Mouse (Mus musculus): ENCODE data around the gene Idh2.
A peak's percentile ranks its signal among the peaks of the same experiment; 100 is the strongest.

The Idh2 gene

DNA sequence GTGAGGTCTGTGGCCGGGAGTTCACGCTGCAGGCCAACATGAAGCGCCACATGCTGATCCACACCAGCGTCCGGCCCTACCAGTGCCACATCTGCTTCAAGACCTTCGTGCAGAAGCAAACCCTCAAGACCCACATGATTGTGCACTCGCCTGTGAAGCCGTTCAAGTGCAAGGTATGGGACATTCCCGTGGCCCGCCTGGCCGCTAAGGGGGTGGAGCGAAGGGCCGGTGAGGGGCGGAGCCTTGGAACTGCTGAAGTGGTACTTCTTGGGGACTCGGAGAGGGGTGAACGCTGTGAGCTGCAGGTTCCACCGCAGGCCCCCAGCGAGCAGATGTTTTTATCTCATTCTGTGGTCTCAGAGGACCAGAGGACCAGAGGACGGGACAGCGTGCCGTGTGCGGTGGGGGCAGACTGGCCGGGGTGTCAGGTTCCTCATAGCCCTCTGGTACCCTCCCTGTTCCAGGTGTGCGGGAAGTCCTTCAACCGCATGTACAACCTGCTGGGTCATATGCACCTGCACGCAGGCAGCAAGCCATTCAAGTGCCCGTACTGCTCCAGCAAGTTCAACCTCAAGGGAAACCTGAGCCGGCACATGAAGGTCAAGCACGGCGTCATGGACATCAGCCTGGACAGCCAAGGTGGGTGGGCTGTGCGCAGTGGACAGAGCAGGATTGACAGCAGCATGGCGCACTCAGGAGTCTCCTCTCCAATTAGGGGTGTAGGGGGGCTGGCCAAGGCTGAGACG is 29.0 kb downstream of the Idh2 start:
- no peak for DNase-seq (ENCODE audit: low read depth, low spot score)

DNA sequence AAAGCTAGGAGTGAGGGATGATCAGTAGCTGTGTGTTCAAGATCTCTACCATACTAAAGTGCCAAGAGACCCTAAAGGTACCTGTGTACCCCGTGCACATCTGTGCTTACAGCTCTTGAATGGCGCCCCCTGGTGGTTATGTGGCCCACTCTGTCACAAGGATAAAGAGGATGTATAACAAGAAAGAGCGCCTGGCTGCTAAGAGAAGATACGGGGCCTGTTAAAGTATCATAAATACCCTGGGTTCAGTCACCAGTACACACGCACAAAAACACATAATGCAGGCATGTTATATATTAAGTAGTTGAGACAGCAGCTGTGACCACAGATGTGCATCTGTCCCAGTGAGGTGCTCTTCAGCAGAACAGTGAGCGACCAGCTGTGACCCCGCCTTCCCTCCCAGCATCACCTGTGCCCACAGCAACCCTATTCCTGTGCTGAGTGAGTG is 30.7 kb downstream of the Idh2 start:
- DNase-seq (ENCODE audit: low read depth, low spot score): peak; percentile 79

DNA sequence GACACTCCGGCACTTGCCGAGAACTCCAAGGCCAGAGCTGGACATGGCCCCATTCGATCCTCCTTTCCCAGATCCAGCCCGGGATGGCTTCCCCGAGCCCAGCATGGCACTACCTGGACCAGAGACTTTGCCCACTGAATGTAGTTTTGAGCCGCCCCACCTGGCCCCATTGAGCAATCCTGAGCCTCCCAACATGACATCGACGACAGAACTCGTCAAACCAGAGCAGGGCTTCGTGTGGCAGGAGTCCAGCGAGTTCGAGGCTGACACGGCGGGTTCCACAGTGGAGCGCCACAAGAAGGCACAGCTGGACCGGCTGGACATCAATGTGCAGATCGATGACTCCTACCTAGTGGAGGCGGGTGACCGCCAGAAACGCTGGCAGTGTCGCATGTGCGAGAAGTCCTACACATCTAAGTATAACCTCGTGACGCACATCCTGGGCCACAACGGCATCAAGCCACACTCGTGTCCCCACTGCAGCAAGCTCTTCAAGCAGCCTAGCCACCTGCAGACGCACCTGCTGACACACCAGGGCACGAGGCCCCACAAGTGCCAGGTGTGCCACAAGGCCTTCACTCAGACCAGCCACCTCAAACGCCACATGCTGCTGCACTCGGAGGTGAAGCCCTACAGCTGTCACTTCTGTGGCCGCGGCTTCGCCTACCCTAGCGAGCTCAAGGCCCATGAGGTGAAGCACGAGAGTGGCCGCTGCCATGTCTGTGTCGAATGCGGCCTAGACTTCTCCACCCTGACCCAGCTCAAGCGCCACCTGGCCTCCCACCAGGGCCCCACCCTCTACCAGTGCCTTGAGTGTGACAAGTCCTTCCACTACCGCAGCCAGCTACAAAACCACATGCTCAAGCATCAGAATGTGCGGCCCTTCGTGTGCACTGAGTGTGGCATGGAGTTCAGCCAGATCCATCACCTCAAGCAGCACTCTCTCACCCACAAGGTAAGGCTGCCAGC is 33.3 kb downstream of the Idh2 start:
- DNase-seq (ENCODE audit: low read depth, low spot score): no peak

DNA sequence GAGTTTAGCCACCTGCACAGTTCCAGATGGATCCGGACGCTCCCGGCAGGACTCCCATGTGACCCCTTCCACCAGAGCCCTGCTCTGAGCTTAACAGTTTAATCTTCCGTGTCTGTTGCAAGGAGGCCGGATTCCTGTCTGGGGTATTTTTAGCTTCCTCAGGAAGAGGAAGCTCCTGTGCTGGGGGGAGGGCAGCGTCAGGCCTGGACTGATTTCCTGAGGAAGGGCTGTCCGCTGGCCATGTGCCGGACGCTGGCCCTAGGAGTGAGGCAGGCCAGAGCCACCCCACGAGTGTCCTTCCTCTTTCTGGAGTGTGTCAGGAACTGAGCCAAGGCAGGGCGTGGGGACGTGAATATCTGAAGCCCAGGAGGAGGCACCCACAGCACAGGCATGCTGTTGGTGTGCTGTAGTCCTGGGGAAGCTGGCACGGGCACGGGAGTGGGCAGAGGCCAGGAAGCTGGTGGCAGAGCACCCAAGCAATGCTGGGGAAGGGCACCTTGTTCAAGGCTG is 36.3 kb downstream of the Idh2 start:
- DNase-seq (ENCODE audit: low read depth, low spot score): peak; percentile 49

DNA sequence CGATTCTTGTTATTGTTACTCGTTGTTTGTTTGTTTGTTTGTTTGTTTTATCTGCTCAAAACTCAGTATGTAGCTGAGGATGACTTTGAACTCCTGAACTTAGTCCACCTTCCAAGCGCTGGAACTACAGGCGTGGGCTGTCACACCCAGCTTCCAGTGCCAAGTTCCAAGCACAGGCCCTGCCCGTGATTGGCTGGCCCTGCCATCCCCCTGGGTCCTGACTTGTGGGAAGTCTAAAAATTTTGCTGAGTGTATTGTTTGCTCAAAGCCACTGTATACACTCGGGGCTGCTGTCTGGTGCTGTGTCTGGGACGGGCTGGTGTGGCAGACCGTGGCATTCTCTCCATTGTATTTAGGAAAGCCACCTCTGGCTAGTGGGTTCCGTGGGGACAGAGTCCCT is 37.4 kb downstream of the Idh2 start:
- no peak for DNase-seq (ENCODE audit: low read depth, low spot score)

DNA sequence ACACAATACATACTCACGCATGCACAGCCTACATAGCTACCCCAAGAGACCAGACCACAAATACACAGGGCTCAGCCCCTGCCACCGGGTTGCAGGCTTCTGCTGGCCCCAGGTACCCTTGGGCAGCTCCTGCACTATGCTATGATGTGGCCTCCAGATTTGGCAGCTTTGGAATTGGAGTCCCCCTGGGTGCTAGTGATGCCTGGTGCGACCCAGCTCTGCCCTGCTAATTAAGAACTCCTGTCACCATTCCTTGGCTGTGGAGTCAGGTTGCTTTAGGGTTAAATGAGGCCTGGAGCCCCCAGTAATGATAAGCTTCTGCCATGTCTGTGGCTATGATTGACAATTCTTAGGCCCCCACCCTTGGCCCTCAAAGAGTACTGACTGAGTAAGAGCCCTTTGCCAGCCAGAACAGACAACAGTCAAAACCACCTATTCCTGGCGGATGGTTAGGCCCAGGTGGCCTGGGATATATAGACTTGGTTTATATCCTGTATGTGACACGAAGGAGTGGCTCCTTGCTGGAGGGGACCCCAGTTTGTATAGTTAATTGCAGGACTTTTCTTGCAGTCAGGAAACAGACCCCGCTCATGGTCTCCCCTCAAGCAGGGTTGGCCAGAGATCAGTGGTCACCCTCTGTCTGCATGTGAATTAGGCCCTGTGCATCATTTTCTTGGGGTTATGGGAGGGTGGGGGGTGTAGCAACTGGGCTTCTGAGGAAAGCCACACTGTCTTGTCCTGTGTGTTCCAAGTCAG is 38.1 kb downstream of the Idh2 start:
- no peak for DNase-seq (ENCODE audit: low read depth, low spot score)

DNA sequence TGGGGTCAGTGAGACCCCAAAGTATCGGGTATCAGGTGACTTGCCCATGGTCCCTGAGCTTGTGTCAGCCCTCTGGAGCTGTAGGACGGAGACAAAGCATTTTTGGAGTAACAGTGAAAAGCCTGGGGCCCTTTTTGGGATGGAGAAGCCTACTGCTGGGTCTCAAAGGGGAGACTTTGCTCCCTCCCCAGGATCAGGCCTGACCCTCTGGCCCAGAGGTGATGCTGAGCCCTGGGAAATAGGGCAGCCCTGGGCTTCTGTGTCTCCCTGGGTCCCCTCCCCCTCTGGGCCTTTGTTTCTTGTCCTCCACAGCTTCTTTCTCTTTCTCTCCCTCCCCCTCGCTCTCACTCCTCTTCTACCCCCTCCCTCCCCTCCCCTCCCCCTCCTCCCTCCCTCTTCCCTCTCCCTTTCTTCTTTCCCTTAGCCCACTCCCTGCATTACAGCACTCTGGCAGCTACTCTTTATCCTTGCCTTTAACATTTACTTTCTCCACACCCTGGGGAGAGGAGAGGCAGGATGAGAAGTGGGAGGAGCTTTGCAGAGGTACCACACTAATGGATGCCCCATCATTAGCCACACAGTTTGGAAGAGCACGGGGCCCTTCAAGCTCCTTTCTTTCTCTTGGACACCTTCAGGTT is 39.1 kb downstream of the Idh2 start:
- no peak for DNase-seq (ENCODE audit: low read depth, low spot score)

DNA sequence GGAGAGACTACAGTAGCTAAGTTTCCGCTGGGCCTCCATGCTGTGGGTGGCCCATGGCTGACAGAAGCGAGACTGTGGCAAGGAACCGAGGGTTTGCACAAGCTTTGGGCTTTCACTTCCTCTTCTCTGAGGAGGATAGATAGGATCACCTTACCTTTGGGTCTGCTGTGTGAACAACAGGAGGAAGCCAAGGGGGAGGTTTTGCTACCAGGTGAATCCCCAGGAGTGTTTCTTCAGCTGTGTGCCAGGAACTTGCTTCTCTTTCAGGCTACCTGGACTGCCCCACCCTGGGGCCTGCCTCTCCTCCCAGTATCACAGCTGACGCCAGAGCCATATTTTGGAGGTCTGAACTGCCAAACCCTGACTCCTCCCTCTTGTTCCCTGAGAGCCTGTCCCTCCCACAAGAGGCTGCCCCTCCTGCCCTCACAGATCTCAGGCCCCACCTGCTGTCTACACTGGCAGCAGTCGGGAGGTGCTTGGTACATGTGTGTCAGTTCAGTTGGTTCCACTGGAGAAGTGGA is 40.2 kb downstream of the Idh2 start:
- no peak for DNase-seq (ENCODE audit: low read depth, low spot score)

DNA sequence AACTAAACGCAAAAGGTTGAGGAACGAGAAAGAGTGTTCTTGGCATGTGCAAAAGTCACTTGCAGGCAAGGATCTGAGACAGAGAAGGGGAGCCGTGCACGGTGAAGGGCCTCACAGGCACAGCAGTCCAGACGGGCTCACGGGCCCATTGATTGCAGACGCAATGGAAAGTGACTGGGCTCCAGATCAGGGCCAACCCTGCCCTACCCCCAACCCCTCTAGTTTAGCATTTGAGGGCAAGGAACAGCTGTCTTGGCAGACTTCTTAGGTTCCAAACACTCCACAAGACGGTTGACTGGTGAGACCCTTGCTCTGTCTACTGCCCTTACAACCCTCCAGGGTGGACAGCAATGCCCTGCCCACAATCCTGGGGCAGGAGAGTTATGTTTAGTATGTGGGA is 41.7 kb downstream of the Idh2 start:
- no peak for DNase-seq (ENCODE audit: low read depth, low spot score)

DNA sequence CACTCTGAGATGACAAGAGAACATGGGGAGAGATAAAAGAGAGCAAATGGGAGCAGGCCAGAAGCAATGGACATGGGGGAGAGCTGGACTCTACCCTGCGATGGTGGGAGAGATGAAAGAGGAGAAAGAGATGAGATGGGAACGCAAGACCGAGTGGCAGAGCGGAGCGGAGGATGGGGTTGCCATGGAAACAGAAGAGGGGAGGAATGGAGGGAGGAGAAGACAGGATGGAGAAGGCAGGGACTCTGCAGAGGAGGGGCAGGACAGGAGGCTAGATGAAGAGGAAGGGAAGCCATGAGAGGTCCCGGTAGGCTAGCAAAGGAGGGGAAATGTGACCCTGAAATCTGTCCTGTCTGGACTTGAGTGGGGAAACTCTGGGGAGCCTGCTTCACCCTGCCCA is 42.9 kb downstream of the Idh2 start:
- no peak for DNase-seq (ENCODE audit: low read depth, low spot score)

DNA sequence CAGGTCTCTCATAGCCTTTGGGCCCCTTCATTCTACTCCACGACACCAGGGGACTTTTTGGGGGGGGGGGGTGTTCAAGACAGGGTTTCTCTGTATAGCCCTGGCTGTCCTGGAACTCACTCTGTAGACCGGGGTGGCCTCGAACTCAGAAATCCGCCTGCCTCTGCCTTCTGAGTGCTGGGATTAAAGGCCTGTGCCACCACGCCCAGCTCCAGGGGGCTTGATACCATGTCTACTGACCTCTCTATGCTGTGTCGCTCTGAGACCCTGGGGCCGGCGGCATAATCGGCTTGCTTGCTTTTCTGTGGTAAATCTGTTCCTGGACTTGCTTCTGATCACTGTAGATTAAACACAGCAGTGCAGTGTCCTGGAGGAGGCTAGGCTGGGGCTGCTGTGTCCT is 44.0 kb downstream of the Idh2 start:
- DNase-seq (ENCODE audit: low read depth, low spot score): no peak

DNA sequence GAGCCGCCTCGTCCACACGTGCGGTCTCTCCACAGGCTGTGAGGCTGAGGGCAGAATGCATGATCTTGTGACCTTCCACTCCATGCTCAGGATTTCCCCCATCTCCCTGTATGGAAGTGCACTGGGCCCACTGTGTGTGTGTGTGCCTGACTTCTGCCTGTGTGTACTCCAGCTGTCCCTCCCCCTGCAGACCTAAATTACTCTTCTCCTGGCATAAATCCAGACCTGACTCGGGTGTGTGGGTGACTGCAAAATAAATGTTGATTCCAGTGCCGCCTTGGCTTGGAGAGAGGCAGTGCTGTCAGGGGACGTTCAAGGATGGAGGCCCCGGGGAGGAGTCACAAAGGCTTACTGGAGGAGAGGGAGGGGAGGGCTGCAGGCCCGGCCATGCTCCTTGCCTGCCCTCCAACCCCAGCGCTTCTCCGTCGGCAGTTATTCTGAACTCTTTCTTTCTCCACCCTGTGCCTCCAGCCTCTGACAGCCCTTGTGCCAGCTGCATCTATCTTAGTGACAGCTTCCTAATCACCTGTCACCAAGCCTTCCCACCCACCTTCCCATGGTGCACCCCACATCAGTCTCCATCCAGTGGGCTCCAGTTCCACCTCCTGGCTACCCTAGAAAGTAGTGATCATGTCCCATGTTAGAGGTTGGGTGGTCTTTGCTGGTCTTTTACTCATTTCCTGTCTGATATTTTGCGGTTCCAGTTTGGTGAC is 45.4 kb downstream of the Idh2 start:
- no peak for DNase-seq (ENCODE audit: low read depth, low spot score)

DNA sequence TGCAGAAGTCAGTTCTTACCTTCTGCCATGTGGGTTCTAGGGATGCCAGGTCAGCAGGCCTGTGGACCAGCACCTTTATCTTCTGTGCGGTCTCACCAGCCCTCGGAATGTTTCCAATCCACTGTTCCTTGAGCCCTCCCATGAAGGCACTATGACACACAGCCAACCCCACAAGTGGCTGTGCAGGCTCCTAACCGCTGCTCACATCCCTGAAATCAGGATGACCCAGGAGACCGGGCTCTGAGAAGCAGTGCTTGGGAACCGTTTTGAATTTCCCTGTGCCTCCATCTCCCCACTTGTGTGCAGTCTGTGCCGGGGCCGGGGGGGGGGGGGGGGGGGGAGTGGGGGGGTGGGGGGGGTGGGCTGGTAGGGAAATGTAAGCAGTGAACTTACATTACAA is 46.9 kb downstream of the Idh2 start:
- no peak for DNase-seq (ENCODE audit: low read depth, low spot score)

DNA sequence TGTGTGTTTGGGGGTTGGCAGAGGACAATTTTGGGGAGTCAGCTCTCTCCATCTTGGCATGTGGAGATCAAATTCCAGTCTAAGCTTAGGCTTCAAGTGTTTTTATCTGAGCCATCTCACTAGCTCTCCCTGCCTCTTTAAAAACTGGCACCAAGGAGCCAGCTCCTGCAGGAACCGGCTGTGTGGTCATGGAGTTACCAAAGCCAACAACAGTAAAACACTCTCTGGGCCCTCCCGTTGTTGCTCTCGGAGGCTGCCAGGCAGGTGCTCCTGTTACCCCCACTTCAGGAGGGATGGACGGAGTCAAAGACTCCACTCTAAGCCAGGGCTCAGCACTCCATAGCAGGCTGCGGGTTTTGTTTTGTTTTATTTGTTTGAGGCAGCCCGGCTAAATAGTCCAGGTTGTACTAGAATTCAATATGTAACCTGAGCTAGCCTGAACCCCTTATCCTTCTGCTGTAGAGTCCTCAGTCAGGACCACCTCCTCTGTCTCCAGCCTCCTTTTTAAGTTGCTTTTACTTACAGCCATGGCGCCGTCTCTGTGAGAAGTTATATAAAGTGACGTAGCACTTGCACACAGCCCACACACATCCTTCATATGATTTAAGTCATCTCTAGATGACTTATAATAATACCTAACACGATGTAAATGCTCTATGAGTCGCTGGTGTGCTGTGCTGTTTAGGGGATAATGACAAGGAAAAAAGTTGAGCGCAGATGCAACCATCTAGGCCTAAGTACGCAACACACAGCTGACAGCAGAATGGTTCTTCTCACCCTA is 48.3 kb downstream of the Idh2 start:
- no peak for DNase-seq (ENCODE audit: low read depth, low spot score)

DNA sequence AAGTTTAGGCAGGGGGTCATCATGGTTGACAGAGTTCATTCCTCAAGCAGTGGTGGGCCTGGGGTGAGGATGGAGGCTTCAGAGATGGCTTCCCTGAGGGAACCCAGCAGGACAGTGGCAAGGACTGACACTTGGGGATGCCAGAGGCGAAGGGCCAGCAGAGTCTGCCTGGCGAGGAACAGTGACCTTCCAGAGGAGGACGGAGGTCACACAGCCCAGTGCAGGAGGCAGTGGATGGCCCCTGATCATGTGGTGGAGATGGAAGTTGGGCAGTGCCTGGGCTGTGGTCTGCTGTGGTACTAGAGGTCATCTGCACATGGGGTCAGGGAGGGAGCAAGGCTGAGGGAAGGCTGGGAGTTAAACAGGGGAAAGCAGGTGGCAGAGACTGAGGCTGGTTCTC is 49.9 kb downstream of the Idh2 start:
- no peak for DNase-seq (ENCODE audit: low read depth, low spot score)

DNA sequence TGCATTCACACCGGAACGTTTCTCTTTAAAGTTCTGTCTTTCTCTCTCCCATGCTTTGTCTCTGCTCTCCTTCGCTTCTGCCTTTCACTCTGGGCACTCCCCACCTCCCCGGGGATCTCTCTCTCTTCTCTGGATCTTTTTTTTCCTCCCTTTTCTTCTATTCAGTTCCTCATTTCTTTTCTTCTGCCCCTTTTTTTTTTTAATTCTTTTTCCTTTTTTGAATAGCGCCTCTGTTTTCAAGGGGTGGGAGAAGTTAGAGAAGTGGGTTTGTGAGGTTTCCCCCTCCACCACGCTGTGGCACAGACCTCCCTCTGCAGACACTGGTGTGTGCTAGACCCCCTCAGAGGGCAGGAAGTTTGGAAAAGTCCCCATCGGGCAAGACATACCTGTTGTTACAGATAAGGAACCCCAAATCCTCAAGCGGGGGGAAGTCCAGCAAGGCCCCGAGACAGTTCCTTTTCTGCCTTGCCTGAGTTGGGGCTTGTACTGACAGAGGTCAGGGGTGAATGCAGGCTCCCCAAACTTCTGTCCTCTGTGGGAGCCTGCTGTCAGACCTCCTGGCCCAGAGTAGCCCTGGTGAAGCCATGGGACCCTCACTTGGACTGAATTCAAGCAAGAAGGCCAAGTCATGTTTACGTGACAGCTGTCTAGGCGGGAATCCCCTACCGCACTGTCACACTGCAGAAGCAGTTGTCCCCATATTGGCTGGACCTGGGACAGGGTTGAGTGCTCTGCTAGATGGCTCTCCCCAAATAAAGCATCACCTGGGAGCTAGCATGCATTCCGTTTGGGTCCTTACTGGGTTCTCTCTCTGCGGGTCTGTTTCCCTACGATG is 51.1 kb downstream of the Idh2 start:
- no peak for DNase-seq (ENCODE audit: low read depth, low spot score)

DNA sequence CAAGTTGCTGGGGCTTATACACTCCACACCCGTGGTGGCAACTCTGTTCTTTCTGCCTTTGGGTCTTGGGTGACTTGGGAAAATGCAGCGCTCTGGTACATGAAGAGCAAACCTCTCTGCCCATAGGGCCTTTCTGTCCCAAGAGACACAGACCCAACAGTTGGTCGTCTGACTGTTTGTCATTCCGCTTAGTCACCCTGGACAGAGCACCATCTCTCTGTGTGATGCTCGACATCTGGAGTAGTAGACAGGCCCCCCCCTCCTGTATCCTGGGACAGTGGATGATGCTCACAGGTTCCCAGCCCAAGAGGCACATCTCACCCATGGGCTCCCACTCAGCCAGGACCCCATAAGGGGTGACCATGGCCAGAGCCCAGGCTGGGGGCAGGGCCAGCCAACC is 51.9 kb downstream of the Idh2 start:
- no peak for DNase-seq (ENCODE audit: low read depth, low spot score)

DNA sequence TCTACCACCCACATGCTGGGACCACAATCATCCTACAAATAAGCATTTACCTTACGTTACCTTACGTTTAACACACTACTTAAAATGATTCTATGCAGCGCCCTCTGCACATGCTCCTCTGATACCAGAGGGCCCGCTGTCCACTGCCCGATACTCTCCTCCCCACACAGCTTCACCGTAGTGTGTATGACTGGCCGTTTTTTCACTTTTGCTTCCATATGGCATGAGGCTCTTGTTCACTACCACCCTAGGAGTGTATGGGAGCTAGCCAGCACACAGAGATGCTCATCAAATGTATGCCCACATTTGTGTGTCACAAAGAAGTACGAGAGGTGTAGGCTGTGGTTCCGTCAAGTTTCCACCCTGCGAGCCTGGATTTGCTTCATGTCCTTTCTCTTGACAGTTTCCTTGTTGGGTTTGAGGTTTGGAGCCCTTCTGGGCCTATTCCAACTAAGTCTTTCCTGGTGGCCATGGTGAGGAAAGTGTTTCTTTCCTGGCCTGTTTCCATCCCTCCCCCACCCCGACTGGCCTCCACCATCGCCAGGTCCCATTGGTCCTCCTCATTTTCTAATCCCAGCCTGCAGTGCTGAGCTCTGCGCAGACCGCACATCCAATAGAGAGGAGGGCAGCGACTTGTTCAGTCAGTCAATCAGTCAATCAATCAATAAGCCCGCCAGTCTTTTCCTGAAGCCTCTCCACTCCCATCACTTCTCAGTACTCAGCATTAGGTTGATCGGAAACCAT is 52.9 kb downstream of the Idh2 start:
- no peak for DNase-seq (ENCODE audit: low read depth, low spot score)
